Comparison of ENCODE assay signal across 8 mouse cellular contexts in the genomic region with DNA sequence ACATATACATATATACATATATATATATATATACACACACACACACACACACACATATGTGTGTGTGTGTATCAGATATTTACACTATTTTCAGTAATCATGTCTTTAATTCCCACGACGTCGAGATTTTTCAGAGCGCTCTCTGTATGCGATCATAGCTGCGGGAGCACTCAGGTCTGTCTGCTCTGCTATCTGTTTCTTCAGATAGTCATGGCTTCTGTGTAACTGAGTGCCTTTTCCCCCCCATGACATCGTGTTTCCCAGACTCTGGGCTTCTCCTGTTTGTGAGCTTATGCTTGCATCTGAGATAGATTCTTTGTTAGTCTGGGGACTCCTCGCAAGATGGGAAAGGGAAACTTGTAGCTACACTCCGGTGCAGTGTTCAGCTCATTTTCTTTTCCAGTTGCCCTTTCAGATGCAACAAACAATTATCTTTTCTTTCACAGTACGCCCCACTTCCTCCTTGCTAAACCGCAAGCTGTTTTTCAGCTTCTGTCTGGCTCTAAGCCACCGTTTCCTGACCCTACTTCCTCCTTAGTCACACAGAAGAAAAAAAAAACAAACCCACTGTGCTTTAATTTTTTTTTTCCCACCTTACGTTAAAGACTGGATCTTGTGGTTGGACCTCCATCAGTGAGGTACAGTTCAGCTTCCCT. TPM values are rescaled to one million over a fixed set of nuclear protein-coding genes. Genes with fewer than 3 reads are reported as not detected.
A peak's percentile ranks its signal among the peaks of the same experiment; 100 is the strongest.
DNase-seq lines count a peak whose midpoint lies in the region; ATAC-seq and TF ChIP-seq lines count a peak whose summit lies in the region.

No protein-coding gene starts in this region.

- H3K4me3 ChIP-seq in heart, adult 2 months: peak overlapping the region; percentile 23; the same call in 1 of the 2 replicates
- no peak overlapping the region for H3K4me3 ChIP-seq in kidney, embryonic 15.5 days (replicated peaks)

- H3K79me2 ChIP-seq in heart, adult 2 months (replicated peaks; ENCODE audit: control insufficient read depth, insufficient read depth, low read length): no peaks in the 10 kb centered on the region

- DNase-seq in layer of hippocampus, adult 11-12 months (ENCODE audit: low spot score): peak; percentile 58
- DNase-seq in layer of hippocampus, postnatal 36 days: no peak
- DNase-seq in heart, adult 2 months: peak; percentile 55 to 81
- DNase-seq in thymus, postnatal 36 days: peak; percentile 67 to 76
- DNase-seq in embryo, embryonic 10 days (ENCODE audit: low spot score): no peak
- DNase-seq in cerebellum, adult 9-11 months: no peak

- peaks cover 7% of the 10 kb centered on the region for H3K4me1 ChIP-seq in heart, adult 2 months (ENCODE audit: control insufficient read depth, insufficient read depth, low read length)
- H3K4me1 ChIP-seq in kidney, embryonic 15.5 days: peaks cover 13% of the 10 kb centered on the region

- TF ChIP-seq POLR2A in heart, adult 2 months (IDR thresholded peaks at IDR 0.05; ENCODE audit: insufficient read depth, low read depth, low read length): no peak

- intact Hi-C loops in heart, adult 2 months (cut with DNase I): no loop called here

- peak overlapping the region; percentile 36 for H3K9ac ChIP-seq in heart, adult 2 months (ENCODE audit: low read depth, low read length)
- H3K9ac ChIP-seq in kidney, embryonic 15.5 days: no peak overlapping the region

- peak; percentile 71; the same call in 1 of the 2 replicates for TF ChIP-seq EP300 in heart, adult 2 months (IDR thresholded peaks at IDR 0.05; ENCODE audit: insufficient read depth, low read depth, low read length)

- WGBS in heart, adult 2 months: 15% methylated on average over 13 of the region's 13 CpGs
- WGBS in kidney, embryonic 15.5 days: 52% methylated on average over 13 of the region's 13 CpGs

- peak overlapping the region; percentile 27 for H3K4me2 ChIP-seq in kidney, embryonic 15.5 days

- H3K27ac ChIP-seq in heart, adult 2 months: peak overlapping the region; percentile 78
- H3K27ac ChIP-seq in kidney, embryonic 15.5 days: peak overlapping the region; percentile 83

- TF ChIP-seq CTCF in heart, adult 2 months (IDR thresholded peaks at IDR 0.05): no peak

- no peak for ATAC-seq in kidney, embryonic 15.5 days (replicated peaks; ENCODE audit: low FRiP score)
- peak; percentile 83 for ATAC-seq in megakaryocyte, adult 5-6 weeks (ENCODE audit: poor library complexity, severe bottlenecking)

- H3K9me3 ChIP-seq in kidney, embryonic 15.5 days (replicated peaks): 0 out of 2 replicates have a peak, but pooled peaks cover 4% of the 10 kb centered on the region

- no peaks in the 10 kb centered on the region for H3K36me3 ChIP-seq in heart, adult 2 months (ENCODE audit: control insufficient read depth, insufficient read depth, low read length)
- 0 out of 2 replicates have a peak, but pooled peaks cover 4% of the 10 kb centered on the region for H3K36me3 ChIP-seq in kidney, embryonic 15.5 days

- no peaks in the 10 kb centered on the region for H3K27me3 ChIP-seq in heart, adult 2 months (ENCODE audit: control insufficient read depth, insufficient read depth, low read length)
- no peaks in the 10 kb centered on the region for H3K27me3 ChIP-seq in kidney, embryonic 15.5 days

RNA-seq across cellular contexts. Expression of gene Neurl3, which starts 10.5 kb away (rescaled TPM):
- total RNA-seq in layer of hippocampus, postnatal 36 days (2021): under 1 TPM; 0.51 to 0.67 TPM
- 1 to 10 TPM; 2.2 to 3.0 TPM for total RNA-seq in heart, adult 2 months (2021)
- 5.8 and 6.1 TPM in 2 replicates for polyA plus RNA-seq in heart, adult 2 months (2012; rRNA removed)
- 16.6 and 17.7 TPM in 2 replicates for polyA plus RNA-seq in kidney, embryonic 15.5 days (2015; fragmentation: Nextera tagmentation; extraction: Ambion mirVana)
- total RNA-seq in megakaryocyte, adult 5-6 weeks (2015): 54.2 and 57.5 TPM in 2 replicates
- 66.0 and 68.3 TPM in 2 replicates for total RNA-seq in megakaryocyte, adult 5-6 weeks (2017)

RNA-seq across cellular contexts. Expression of gene Uggt1, which starts 19.4 kb away (rescaled TPM):
- 10 to 100 TPM; 43.9 to 48.1 TPM for total RNA-seq in layer of hippocampus, postnatal 36 days (2021)
- 10 to 100 TPM; 28.4 to 29.8 TPM for total RNA-seq in heart, adult 2 months (2021)
- polyA plus RNA-seq in heart, adult 2 months (2012; rRNA removed): 7.3 and 17.5 TPM in 2 replicates
- polyA plus RNA-seq in kidney, embryonic 15.5 days (2015; fragmentation: Nextera tagmentation; extraction: Ambion mirVana): 56.1 and 59.9 TPM in 2 replicates
- 77.5 and 77.7 TPM in 2 replicates for total RNA-seq in megakaryocyte, adult 5-6 weeks (2015)
- 120 and 125 TPM in 2 replicates for total RNA-seq in megakaryocyte, adult 5-6 weeks (2017)

RNA-seq across cellular contexts. Expression of gene Arid5a, which starts 43.6 kb away (rescaled TPM):
- total RNA-seq in layer of hippocampus, postnatal 36 days (2021): 10 to 100 TPM; 12.6 to 14.9 TPM
- 10 to 100 TPM; 10.2 to 12.4 TPM for total RNA-seq in heart, adult 2 months (2021)
- 4.7 and 4.9 TPM in 2 replicates for polyA plus RNA-seq in heart, adult 2 months (2012; rRNA removed)
- polyA plus RNA-seq in kidney, embryonic 15.5 days (2015; fragmentation: Nextera tagmentation; extraction: Ambion mirVana): 6.7 and 7.3 TPM in 2 replicates
- 14.1 and 14.6 TPM in 2 replicates for total RNA-seq in megakaryocyte, adult 5-6 weeks (2015)
- total RNA-seq in megakaryocyte, adult 5-6 weeks (2017): 27.0 and 31.9 TPM in 2 replicates

Comparison
In these comparisons a context has a peak if more than half of its experiments do, and no peak if none do; other contexts are left out.
1. DNase-seq: peak in layer of hippocampus, adult 11-12 months (single experiment), heart, adult 2 months (2 of 2) and thymus, postnatal 36 days (2 of 2); none in layer of hippocampus, postnatal 36 days (0 of 2), embryo, embryonic 10 days (single experiment) and cerebellum, adult 9-11 months (single experiment).
2. RNA of gene Neurl3, which starts 10.5 kb away (total RNA-seq): 54.2 to 68.3 TPM in megakaryocyte, adult 5-6 weeks; 2.2 to 3.0 TPM in heart, adult 2 months and 0.51 to 0.67 TPM in layer of hippocampus, postnatal 36 days; every median in the first group is over 10 times any median in the second.